Mouse (Mus musculus) kidney, postnatal 0 days (tissue): ENCODE measurements around the gene Gm10228. TPM values are rescaled to one million over a fixed set of nuclear protein-coding genes. Genes with fewer than 3 reads are reported as not detected.

Experiments
- ATAC-seq: fragments of 200-750 bp; cut with Nextera tagmentation; replicated peaks from 2 replicates; pipeline ENCODE4 v1.8.0; 2017; ENCODE audit warnings: low read depth, moderate number of reproducible peaks, moderate TSS enrichment, moderate library complexity; ENCODE audit not compliant: low FRiP score
- DNase-seq: peaks from one replicate; pipeline ENCODE4 v3.0.0-alpha.2; 2016; ENCODE audit warnings: low spot score
- H3K27ac ChIP-seq: fragments of 300-500 bp; sonication (generic); 2 replicates; pipeline ENCODE4 v1.5.1; 2014; ENCODE audit warnings: mild to moderate bottlenecking
- H3K27me3 ChIP-seq: fragments of 300-500 bp; sonication (generic); 2 replicates; pipeline ENCODE4 v1.6.1; 2014; ENCODE audit warnings: low read length, mixed read lengths; ENCODE audit not compliant: insufficient read depth
- H3K36me3 ChIP-seq: fragments of 300-500 bp; sonication (generic); 2 replicates; pipeline ENCODE4 v1.6.1; 2014; ENCODE audit warnings: low read length, mixed read lengths; ENCODE audit not compliant: insufficient read depth
- H3K4me1 ChIP-seq: fragments of 300-500 bp; sonication (generic); replicated peaks from 2 replicates; pipeline ENCODE4 v1.6.1; 2014; ENCODE audit warnings: antibody characterized with exemption, low read length, mixed read lengths; ENCODE audit not compliant: insufficient read depth
- H3K4me2 ChIP-seq: fragments of 300-500 bp; sonication (generic); 2 replicates; pipeline ENCODE4 v1.6.1; 2014; ENCODE audit warnings: mild to moderate bottlenecking, low read length, moderate library complexity, mixed read lengths
- H3K4me3 ChIP-seq: fragments of 300-500 bp; sonication (generic); replicated peaks from 2 replicates; pipeline ENCODE4 v1.5.1; 2014; ENCODE audit warnings: low read depth, low read length
- H3K9ac ChIP-seq: fragments of 300-500 bp; sonication (generic); 2 replicates; pipeline ENCODE4 v1.6.1; 2014; ENCODE audit warnings: low read depth, low read length
- H3K9me3 ChIP-seq: fragments of 300-500 bp; sonication (generic); replicated peaks from 2 replicates; pipeline ENCODE4 v1.6.1; 2016; ENCODE audit warnings: low read length, inconsistent platforms, mixed read lengths
- CTCF ChIP-seq: IDR thresholded peaks from 2 replicates; pipeline ENCODE4 v1.5.1; 2016; ENCODE audit warnings: antibody characterized with exemption, low read depth, mild to moderate bottlenecking, moderate library complexity
- WGBS: fragments of 180-500 bp; shearing (Covaris S2); extraction: QIAGEN DNeasy Blood & Tissue Kit; methylation state at CpG from one replicate; pipeline ENCODE4 v1.1.7; 2014; 5-methylcytosine and 5-hydroxymethylcytosine counted together
- polyA plus RNA-seq: library from polyadenylated mRNA; unstranded; fragments of >200 nt; fragmentation: Nextera tagmentation; extraction: Ambion mirVana; gene quantifications from 2 replicates; pipeline ENCODE4 v1.2.1, GENCODE M21; 2015

Gene Gm10228
- polyA plus RNA-seq, 1 experiment from 2014 or later = not detected

DNA sequence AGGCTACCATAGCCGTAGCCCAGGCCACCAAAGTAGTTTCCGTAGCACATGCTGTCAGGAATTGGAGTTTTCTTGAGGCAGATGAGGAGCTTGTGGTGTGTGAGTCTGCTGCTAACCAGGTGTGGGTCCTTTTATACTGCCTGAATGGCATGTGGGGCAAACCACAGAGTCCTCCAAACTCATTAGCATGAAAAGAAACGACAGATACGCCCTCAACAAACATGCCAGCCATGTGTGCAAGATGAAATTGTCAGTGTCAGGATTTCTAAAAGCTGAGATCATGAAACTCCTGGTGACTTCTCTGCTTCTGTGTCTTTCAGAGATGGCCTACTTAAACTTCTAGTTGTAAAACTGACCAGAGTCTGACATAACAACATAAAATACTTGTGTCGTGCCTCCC, 30.6 kb downstream of the Gm10228 start, which contains the start of gene Krtap22-2:
Krtap22-2 (minus strand) TSS at position 101 of the 400 bp plus-strand sequence.
- 81% methylated on average over 5 of the region's 5 CpGs for WGBS
- Histone ChIP-seq H3K4me1 (no peaks in the 10 kb centered on the region), H3K27ac (no peak within 1 kb of the TSS), H3K9me3 (no peaks in the 10 kb centered on the region), H3K4me3 (no peak within 1 kb of the TSS), H3K9ac (no peak within 1 kb of the TSS), H3K27me3 (no peaks in the 10 kb centered on the region), H3K4me2 (no peak within 1 kb of the TSS), H3K36me3 (no peaks in the 10 kb centered on the region)
- TF ChIP-seq CTCF = no peak
- ATAC-seq (no peak), DNase-seq (no peak)

Other genes with a start within 250 kb of the Gm10228 start
- gene Gm20741, start 229.3 kb downstream of the Gm10228 start, polyA plus RNA-seq = not detected in 2 replicates
- not detected in 2 replicates for gene Krtap15, start 221.3 kb downstream of the Gm10228 start, polyA plus RNA-seq
- gene Krtap14, start 215.3 kb downstream of the Gm10228 start, polyA plus RNA-seq = not detected in 2 replicates
- gene Krtap19-1, start 172.1 kb downstream of the Gm10228 start, polyA plus RNA-seq = not detected in 2 replicates
- gene Krtap19-2, start 167.2 kb downstream of the Gm10228 start, polyA plus RNA-seq = not detected in 2 replicates
- not detected in 2 replicates for gene Krtap19-3, start 163.4 kb downstream of the Gm10228 start, polyA plus RNA-seq
- not detected in 2 replicates for gene Krtap19-4, start 156.4 kb downstream of the Gm10228 start, polyA plus RNA-seq
- gene Krtap19-5, start 145.0 kb downstream of the Gm10228 start, polyA plus RNA-seq = not detected in 2 replicates
- not detected in 2 replicates for gene Krtap19-9b, start 109.2 kb downstream of the Gm10228 start, polyA plus RNA-seq
- gene Krtap16-3, start 78.6 kb downstream of the Gm10228 start, polyA plus RNA-seq = not detected in 2 replicates
- not detected in 2 replicates for gene Krtap22-2, start 30.7 kb downstream of the Gm10228 start, polyA plus RNA-seq
- gene Gm10229, start 26.2 kb downstream of the Gm10228 start, polyA plus RNA-seq = not detected in 2 replicates
- gene Krtap6-1, start 9.8 kb downstream of the Gm10228 start, polyA plus RNA-seq = not detected in 2 replicates
- gene Krtap6-5, start 6.4 kb upstream of the Gm10228 start, polyA plus RNA-seq = not detected in 2 replicates
- gene 1110025L11Rik, start 22.5 kb upstream of the Gm10228 start, polyA plus RNA-seq = not detected in 2 replicates
- gene Krtap6-3, start 42.5 kb upstream of the Gm10228 start, polyA plus RNA-seq = not detected in 2 replicates
- not detected in 2 replicates for gene Gm6358, start 99.4 kb upstream of the Gm10228 start, polyA plus RNA-seq
- not detected in 2 replicates for gene Gm10061, start 109.6 kb upstream of the Gm10228 start, polyA plus RNA-seq
- gene Gm9789, start 116.5 kb upstream of the Gm10228 start, polyA plus RNA-seq = not detected in 2 replicates
- not detected in 2 replicates for gene Gm7735, start 128.0 kb upstream of the Gm10228 start, polyA plus RNA-seq
- gene 1110057P08Rik, start 133.3 kb upstream of the Gm10228 start, polyA plus RNA-seq = not detected in 2 replicates
- gene Krtap20-2, start 164.4 kb upstream of the Gm10228 start, polyA plus RNA-seq = not detected in 2 replicates